Mouse (Mus musculus) layer of hippocampus, adult 9-10 months (tissue): ENCODE results near the gene Krtap12-1.
"Not testable (repeated sequence)": the region's sequence is repeated elsewhere in the genome, so short reads cannot be mapped to it uniquely, and the experiment has no call there.

Experiments
- DNase-seq: peaks from one replicate; pipeline ENCODE4 v3.0.0; 2022; ENCODE audit warnings: low spot score

The Krtap12-1 gene

DNA sequence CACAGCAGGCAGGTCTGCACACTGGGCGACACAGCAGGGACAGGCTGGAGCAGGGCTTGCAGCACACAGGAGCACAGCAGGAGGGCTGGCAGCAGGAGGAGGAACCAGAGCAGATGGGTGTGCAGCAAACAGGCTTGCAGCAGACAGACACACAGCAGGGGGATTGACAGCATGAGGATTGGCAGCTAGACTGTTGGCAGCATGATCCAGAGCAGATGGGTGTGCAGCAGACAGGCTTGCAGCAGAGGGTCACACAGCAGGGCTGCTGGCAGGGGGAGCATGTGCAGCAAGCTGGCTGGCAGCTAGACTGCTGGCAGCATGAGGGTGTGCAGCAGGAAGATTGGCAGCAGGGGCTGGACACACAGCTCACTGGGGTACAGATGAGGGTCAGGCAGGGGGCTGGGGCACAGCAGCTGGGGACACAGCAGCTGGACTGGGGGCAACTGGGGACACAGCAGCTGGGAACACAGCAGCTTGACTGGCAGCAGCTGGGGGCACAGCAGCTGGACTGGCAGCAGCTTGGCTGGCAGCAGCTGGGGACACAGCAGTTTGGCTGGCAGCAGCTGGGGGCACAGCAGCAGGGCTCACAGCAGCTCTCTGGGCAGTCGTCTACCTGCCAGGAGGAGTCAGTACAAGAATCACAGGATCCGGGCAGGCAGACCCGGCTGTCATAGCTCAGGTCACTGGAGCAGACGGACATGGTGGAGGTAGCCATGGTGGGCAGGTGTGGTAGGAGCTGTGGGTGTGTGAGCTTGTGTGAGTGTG, 21.7 kb downstream of the Krtap12-1 start, which contains the start of gene Gm18596:
Gm18596 (minus strand) TSS at position 715 of the 765 bp plus-strand sequence.
- DNase-seq, result not testable (repeated sequence)

DNA sequence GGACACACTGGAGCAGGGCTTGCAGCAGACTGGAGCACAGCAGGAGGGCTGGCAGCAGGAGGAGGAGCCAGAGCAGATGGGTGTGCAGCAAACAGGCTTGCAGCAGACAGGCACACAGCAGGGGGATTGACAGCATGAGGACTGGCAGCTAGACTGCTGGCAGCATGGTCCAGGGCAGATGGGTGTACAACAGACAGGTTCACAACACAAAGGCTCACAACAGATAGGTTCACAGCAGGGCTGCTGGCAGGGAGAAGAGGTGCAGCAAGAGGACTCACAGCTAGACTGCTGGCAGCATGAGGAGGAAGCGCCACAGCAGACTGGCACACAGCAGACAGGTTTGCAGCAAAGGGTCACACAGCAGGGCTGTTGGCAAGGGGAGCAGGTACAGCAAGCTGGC, 30.3 kb downstream of the Krtap12-1 start:
- DNase-seq, result not testable (repeated sequence)

GRCm38 (mm10) chr10:77751254-77751653, 30.9 kb downstream of the Krtap12-1 start, which contains the start of gene Gm9736:
TSS of gene Gm9736 (minus strand) at chr10:77751354.
- DNase-seq, result not testable (repeated sequence)

DNA sequence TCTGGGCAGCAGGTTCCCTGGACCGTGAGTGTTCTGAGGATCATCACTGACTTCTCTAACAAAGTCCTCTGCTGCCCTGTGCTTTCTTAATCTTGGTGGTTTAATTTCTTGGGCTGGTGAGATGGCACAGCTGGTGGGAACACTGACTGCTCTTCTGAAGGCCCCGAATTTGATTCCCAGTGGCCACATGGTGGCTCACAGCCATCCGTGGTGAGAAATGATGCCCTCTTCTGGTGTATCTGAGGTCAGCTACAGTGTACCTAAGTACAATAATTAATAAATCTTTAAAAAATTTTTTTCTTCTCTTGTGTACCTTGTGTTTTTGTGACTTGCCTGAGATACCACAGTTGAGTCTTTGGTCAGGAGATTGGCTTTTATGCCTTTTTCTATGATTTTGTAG, 31.9 kb downstream of the Krtap12-1 start:
- not testable (repeated sequence) for DNase-seq

- no peak for DNase-seq
Observed at GRCm38 (mm10) chr10:77753448-77753847, 33.0 kb downstream of the Krtap12-1 start.

GRCm38 (mm10) chr10:77759582-77759981, 39.2 kb downstream of the Krtap12-1 start, which contains the start of gene Gm3233:
TSS of gene Gm3233 (minus strand) at chr10:77759682.
- not testable (repeated sequence) for DNase-seq

DNA sequence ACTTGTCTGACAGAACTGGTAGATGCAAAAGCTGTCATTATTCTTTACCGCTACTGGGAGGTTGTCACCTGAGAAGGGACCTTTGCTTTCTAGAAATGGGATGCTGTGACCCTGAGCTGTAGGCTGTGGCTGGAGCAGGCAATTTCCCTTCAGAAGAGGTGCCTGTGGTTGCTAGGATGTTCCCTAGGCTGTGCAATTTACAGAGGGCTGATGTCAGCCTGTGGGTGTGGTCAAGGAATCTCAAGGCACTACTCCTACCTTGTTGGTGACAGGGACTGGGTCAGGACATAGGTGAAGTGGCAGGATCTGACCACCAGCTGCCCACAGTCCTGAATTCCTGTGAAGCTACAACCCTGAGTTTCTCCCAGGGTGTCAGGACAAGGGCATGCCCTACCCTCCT, 49.3 kb downstream of the Krtap12-1 start:
- DNase-seq, result no peak
